Mouse (Mus musculus) hindbrain, embryonic 16.5 days (tissue): ENCODE results near the gene Klhl42. TPM values are rescaled to one million over a fixed set of nuclear protein-coding genes. Genes with fewer than 3 reads are reported as not detected.

Source experiments
- ATAC-seq: fragments of 200-750 bp; cut with Nextera tagmentation; 2 replicates; pipeline ENCODE4 v1.8.0; 2017; ENCODE audit warnings: moderate TSS enrichment, moderate library complexity
- H3K27ac ChIP-seq: fragments of 300-500 bp; sonication (generic); 2 replicates; pipeline ENCODE4 v1.5.1; 2014; ENCODE audit warnings: low read depth, mild to moderate bottlenecking, control low read depth, low read length, moderate library complexity
- H3K27me3 ChIP-seq: fragments of 300-500 bp; sonication (generic); replicated peaks from 2 replicates; pipeline ENCODE4 v1.6.1; 2014; ENCODE audit warnings: low read length; ENCODE audit not compliant: control insufficient read depth, insufficient read depth
- H3K36me3 ChIP-seq: fragments of 300-500 bp; sonication (generic); 2 replicates; pipeline ENCODE4 v1.6.1; 2014; ENCODE audit warnings: mild to moderate bottlenecking, low read length, moderate library complexity, mixed read lengths; ENCODE audit not compliant: control insufficient read depth, insufficient read depth
- H3K4me1 ChIP-seq: fragments of 300-500 bp; sonication (generic); 2 replicates; pipeline ENCODE4 v1.6.1; 2014; ENCODE audit warnings: low read depth, low read length; ENCODE audit not compliant: control insufficient read depth, insufficient read depth
- H3K4me2 ChIP-seq: fragments of 300-500 bp; sonication (generic); 2 replicates; pipeline ENCODE4 v1.6.1; 2014; ENCODE audit warnings: mild to moderate bottlenecking, low read length, control low read depth, moderate library complexity
- H3K4me3 ChIP-seq: fragments of 300-500 bp; sonication (generic); 2 replicates; pipeline ENCODE4 v1.5.1; 2014; ENCODE audit warnings: mild to moderate bottlenecking, low read length, control low read depth, moderate library complexity
- H3K9ac ChIP-seq: fragments of 300-500 bp; sonication (generic); 2 replicates; pipeline ENCODE4 v1.6.1; 2014; ENCODE audit warnings: low read depth, mild to moderate bottlenecking, control low read depth, low read length, moderate library complexity
- H3K9me3 ChIP-seq: fragments of 300-500 bp; sonication (generic); 2 replicates; pipeline ENCODE4 v1.6.1; 2014; ENCODE audit warnings: mild to moderate bottlenecking, low read length, moderate library complexity; ENCODE audit not compliant: control insufficient read depth
- whole genome bisulfite sequencing: fragments of 180-500 bp; shearing (Covaris S2); extraction: QIAGEN DNeasy Blood & Tissue Kit; methylation state at CpG from one replicate; pipeline ENCODE4 v1.1.7; 2014; 5-methylcytosine and 5-hydroxymethylcytosine counted together
- polyA plus RNA-seq: library from polyadenylated mRNA; unstranded; fragments of >200 nt; fragmentation: Nextera tagmentation; extraction: Ambion mirVana; gene quantifications from 2 replicates; pipeline ENCODE4 v1.2.1, GENCODE M21; 2015

The Klhl42 gene
- polyA plus RNA-seq, result 6.3 and 8.2 TPM in 2 replicates

GRCm38 (mm10) chr6:147091136-147092120 is at the start of gene Klhl42:
Gene Klhl42, plus strand, starts transcription at chr6:147091379.
- WGBS, result under 1% methylated on average over 98 of the region's 99 CpGs
- Histone ChIP-seq H3K27me3 (no peaks in the 10 kb centered on the region), H3K36me3 (peaks cover 2% of the 10 kb centered on the region; the same call in 1 of the 2 replicates), H3K4me1 (peaks cover 35% of the 10 kb centered on the region), H3K4me2 (peak within 1 kb of the TSS; percentile 89), H3K4me3 (peak within 1 kb of the TSS; percentile 65), H3K9me3 (no peaks in the 10 kb centered on the region), H3K27ac (peak within 1 kb of the TSS; percentile 91), H3K9ac (peak within 1 kb of the TSS; percentile 94)
- peak; percentile 92 for ATAC-seq

DNA sequence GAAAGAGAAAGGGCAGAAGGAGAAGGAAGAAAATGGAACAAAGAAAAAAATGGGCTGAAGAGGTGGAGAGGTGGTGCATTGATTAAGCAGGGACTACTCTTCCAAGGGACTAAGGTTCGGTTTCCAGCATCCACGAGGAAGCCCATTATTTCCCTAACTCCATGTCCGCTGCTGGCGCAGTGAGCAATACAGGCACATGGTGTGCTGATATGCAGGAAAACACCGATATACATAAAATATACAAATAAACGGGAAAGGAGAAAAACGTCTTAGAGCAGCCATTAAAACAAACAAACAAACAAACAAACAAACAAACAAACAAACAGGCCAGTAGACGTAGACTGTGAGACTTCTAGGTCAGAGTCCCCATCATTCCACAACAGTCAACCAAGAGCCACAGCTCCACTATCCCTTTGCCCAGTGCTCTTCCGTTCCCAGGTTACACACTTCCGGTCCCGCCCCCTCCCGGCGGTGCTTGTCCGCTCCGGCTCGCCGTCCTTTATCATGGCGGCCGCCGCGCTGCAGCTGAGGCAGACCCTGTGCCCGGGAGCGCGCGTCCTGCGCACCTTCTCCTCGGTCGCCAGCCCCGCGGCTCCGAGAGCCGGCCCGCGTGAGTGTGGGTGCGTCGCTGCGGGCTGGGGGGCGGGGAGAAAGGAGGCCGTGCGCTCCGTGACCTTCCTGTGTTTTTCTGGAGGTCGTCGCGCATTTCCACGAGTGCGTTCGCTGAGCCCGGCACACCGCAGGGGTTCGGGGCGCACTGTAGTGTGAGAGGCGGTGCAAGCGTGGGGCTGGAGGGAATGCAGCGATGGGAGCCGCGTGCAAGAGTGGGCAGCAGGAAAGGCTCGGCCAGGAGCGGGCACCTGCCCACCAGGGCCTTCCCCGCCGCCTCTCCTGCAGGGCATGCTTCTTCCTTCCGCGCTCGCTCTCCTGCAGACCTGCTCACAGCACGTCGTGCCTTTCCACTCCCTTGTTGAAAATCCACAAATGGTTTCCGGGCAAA is 48.6 kb upstream of the Klhl42 start, which contains the start of gene Mrps35:
Gene Mrps35, plus strand, starts transcription at position 474 of the 1,000 bp plus-strand sequence.
- peak within 1 kb of the TSS; percentile 89 for H3K27ac ChIP-seq
- peak within 1 kb of the TSS; percentile 91 for H3K4me3 ChIP-seq
- H3K9ac ChIP-seq, result peak within 1 kb of the TSS; percentile 92
- H3K4me1 ChIP-seq, result peaks cover 8% of the 10 kb centered on the region
- H3K36me3 ChIP-seq, result no peaks in the 10 kb centered on the region
- H3K27me3 ChIP-seq, result no peaks in the 10 kb centered on the region
- peak within 1 kb of the TSS; percentile 75 for H3K4me2 ChIP-seq
- ATAC-seq, result peak; percentile 100
- no peaks in the 10 kb centered on the region for H3K9me3 ChIP-seq
- 4% methylated on average over 60 of the region's 66 CpGs for WGBS

DNA sequence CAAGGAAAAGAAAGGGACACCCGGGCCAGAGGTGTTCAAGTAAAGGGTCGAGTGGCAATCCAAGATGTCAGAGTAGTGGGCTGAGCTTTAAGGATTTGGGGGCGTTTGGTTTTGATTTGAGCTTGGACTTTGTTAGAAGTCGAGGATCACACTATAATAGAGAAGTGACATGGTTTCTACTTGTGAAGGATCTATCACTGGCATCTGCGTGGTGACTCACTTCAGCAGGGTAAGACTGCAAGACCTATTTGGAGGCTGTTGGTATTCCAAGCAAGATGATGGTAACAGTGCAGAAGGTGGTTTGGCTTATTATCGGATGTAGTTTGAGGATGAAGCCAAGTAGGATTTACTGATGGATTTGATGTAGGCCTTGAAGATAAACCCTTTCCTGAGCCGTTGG is 47.5 kb upstream of the Klhl42 start:
- H3K4me1 ChIP-seq, result peaks cover 8% of the 10 kb centered on the region
- H3K27ac ChIP-seq, result no peak overlapping the region
- H3K27me3 ChIP-seq, result no peaks in the 10 kb centered on the region
- H3K4me3 ChIP-seq, result peak overlapping the region; percentile 91
- H3K9me3 ChIP-seq, result no peaks in the 10 kb centered on the region
- H3K4me2 ChIP-seq, result peak overlapping the region; percentile 75
- H3K9ac ChIP-seq, result no peak overlapping the region
- ATAC-seq, result no peak
- peaks cover under 1% of the 10 kb centered on the region; the same call in 1 of the 2 replicates for H3K36me3 ChIP-seq
- WGBS, result 62% methylated on average over 7 of the region's 7 CpGs

- peaks cover 14% of the 10 kb centered on the region for H3K36me3 ChIP-seq
- H3K9me3 ChIP-seq, result no peaks in the 10 kb centered on the region
- ATAC-seq, result no peak
- H3K9ac ChIP-seq, result no peak overlapping the region
- no peaks in the 10 kb centered on the region for H3K27me3 ChIP-seq
- H3K4me3 ChIP-seq, result no peak overlapping the region
- no peak overlapping the region for H3K4me2 ChIP-seq
- H3K27ac ChIP-seq, result no peak overlapping the region
- 96% methylated on average over 13 of the region's 13 CpGs for WGBS
- H3K4me1 ChIP-seq, result no peaks in the 10 kb centered on the region
Observed at GRCm38 (mm10) chr6:147049239-147049805, 41.9 kb upstream of the Klhl42 start.

DNA sequence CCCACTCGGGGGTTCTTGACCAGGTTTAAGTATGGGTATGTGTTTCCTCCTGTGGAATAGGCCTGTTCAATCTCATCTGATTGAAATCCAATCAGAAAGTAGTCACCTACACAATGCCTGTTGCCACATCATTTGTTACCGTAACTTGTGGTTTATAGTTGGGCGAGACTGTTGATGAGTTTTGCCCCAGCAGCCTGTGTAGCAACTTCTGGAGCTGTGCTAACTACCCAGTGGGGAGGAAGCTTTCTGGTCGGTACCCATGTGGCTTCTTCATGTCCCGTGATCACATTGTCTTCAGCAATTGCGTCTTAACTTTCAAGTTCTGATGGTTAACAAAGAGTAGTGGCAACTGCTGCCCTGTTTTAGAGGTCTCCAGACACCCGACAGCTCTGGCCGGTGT is 39.5 kb upstream of the Klhl42 start:
- no peaks in the 10 kb centered on the region for H3K4me1 ChIP-seq
- H3K9ac ChIP-seq, result no peak overlapping the region
- peaks cover 16% of the 10 kb centered on the region for H3K36me3 ChIP-seq
- H3K4me2 ChIP-seq, result no peak overlapping the region
- H3K27ac ChIP-seq, result no peak overlapping the region
- 97% methylated on average over 8 of the region's 8 CpGs for WGBS
- H3K4me3 ChIP-seq, result no peak overlapping the region
- H3K9me3 ChIP-seq, result no peaks in the 10 kb centered on the region
- no peak for ATAC-seq
- H3K27me3 ChIP-seq, result no peaks in the 10 kb centered on the region

GRCm38 (mm10) chr6:147052440-147052839 is 38.7 kb upstream of the Klhl42 start:
- 97% methylated on average over 9 of the region's 9 CpGs for WGBS
- no peak overlapping the region for H3K4me3 ChIP-seq
- H3K4me2 ChIP-seq, result no peak overlapping the region
- no peak overlapping the region for H3K27ac ChIP-seq
- no peaks in the 10 kb centered on the region for H3K9me3 ChIP-seq
- H3K9ac ChIP-seq, result no peak overlapping the region
- H3K36me3 ChIP-seq, result peaks cover 16% of the 10 kb centered on the region
- no peak for ATAC-seq
- no peaks in the 10 kb centered on the region for H3K4me1 ChIP-seq
- H3K27me3 ChIP-seq, result no peaks in the 10 kb centered on the region

GRCm38 (mm10) chr6:147053785-147054646 is 37.2 kb upstream of the Klhl42 start:
- ATAC-seq, result no peak
- Histone ChIP-seq H3K4me1 (no peaks in the 10 kb centered on the region), H3K4me2 (no peak overlapping the region), H3K4me3 (no peak overlapping the region), H3K27ac (no peak overlapping the region), H3K36me3 (peaks cover 14% of the 10 kb centered on the region), H3K9ac (no peak overlapping the region), H3K27me3 (no peaks in the 10 kb centered on the region), H3K9me3 (no peaks in the 10 kb centered on the region)
- whole genome bisulfite sequencing, result 86% methylated on average over 19 of the region's 19 CpGs

GRCm38 (mm10) chr6:147055374-147055977 is 35.7 kb upstream of the Klhl42 start:
- no peak for ATAC-seq
- H3K36me3 ChIP-seq, result 0 out of 2 replicates have a peak, but pooled peaks cover 8% of the 10 kb centered on the region
- H3K27me3 ChIP-seq, result no peaks in the 10 kb centered on the region
- no peaks in the 10 kb centered on the region for H3K4me1 ChIP-seq
- no peak overlapping the region for H3K9ac ChIP-seq
- H3K27ac ChIP-seq, result no peak overlapping the region
- no peak overlapping the region for H3K4me2 ChIP-seq
- no peaks in the 10 kb centered on the region for H3K9me3 ChIP-seq
- no peak overlapping the region for H3K4me3 ChIP-seq
- WGBS, result 93% methylated on average over 10 of the region's 10 CpGs
